Mouse (Mus musculus) stomach, embryonic 15.5 days (tissue): ENCODE data around the gene Ctf1. TPM values are rescaled to one million over a fixed set of nuclear protein-coding genes. Genes with fewer than 3 reads are reported as not detected.

Source experiments
- ATAC-seq: fragments of 200-750 bp; cut with Nextera tagmentation; 2 replicates; pipeline ENCODE4 v1.8.0; 2017; ENCODE audit warnings: low read depth, moderate number of reproducible peaks, moderate TSS enrichment; ENCODE audit not compliant: insufficient read depth, low FRiP score
- H3K27ac ChIP-seq: fragments of 300-500 bp; sonication (generic); 2 replicates; pipeline ENCODE4 v1.5.1; 2015; ENCODE audit warnings: mild to moderate bottlenecking, inconsistent platforms
- H3K27me3 ChIP-seq: fragments of 300-500 bp; sonication (generic); replicated peaks from 2 replicates; pipeline ENCODE4 v1.6.1; 2015; ENCODE audit warnings: inconsistent platforms
- H3K36me3 ChIP-seq: fragments of 300-500 bp; sonication (generic); 2 replicates; pipeline ENCODE4 v1.6.1; 2015; ENCODE audit warnings: inconsistent platforms
- H3K4me1 ChIP-seq: fragments of 300-500 bp; sonication (generic); 2 replicates; pipeline ENCODE4 v1.6.1; 2015; ENCODE audit warnings: inconsistent platforms
- H3K4me2 ChIP-seq: fragments of 300-500 bp; sonication (generic); 2 replicates; pipeline ENCODE4 v1.6.1; 2015; ENCODE audit warnings: mild to moderate bottlenecking, inconsistent platforms
- H3K4me3 ChIP-seq: fragments of 300-500 bp; sonication (generic); replicated peaks from 2 replicates; pipeline ENCODE4 v1.5.1; 2015; ENCODE audit warnings: inconsistent platforms
- H3K9ac ChIP-seq: fragments of 300-500 bp; sonication (generic); 2 replicates; pipeline ENCODE4 v1.6.1; 2015; ENCODE audit warnings: inconsistent platforms
- H3K9me3 ChIP-seq: fragments of 300-500 bp; sonication (generic); 2 replicates; pipeline ENCODE4 v1.6.1; 2016; ENCODE audit warnings: inconsistent platforms
- WGBS: fragments of 180-500 bp; shearing (Covaris S2); methylation state at CpG from one replicate; pipeline ENCODE4 v1.1.7; 2015; 5-methylcytosine and 5-hydroxymethylcytosine counted together
- microRNA counts: library from miRNA; unstranded; fragments of <30 nt; microRNA quantifications from one replicate; lab custom pipeline; 2016
- microRNA-seq: library from miRNA; unstranded; fragments of <30 nt; microRNA quantifications from one replicate; pipeline ENCODE4, GENCODE M21; 2016
- polyA plus RNA-seq: library from polyadenylated mRNA; unstranded; fragments of >200 nt; fragmentation: Nextera tagmentation; extraction: Ambion mirVana; gene quantifications from 2 replicates; pipeline ENCODE4 v1.2.1, GENCODE M21; 2015

Gene Ctf1
- polyA plus RNA-seq, 1 experiment from 2014 or later = 17.0 TPM

- no peak overlapping the region for H3K27ac ChIP-seq
- no peak overlapping the region for H3K4me2 ChIP-seq
- H3K27me3 ChIP-seq = no peaks in the 10 kb centered on the region
- WGBS = 87% methylated on average over 4 of the region's 4 CpGs
- H3K9me3 ChIP-seq = no peaks in the 10 kb centered on the region
- H3K4me1 ChIP-seq = peaks cover 9% of the 10 kb centered on the region
- no peak overlapping the region for H3K9ac ChIP-seq
- ATAC-seq = no peak
- peaks cover 43% of the 10 kb centered on the region for H3K36me3 ChIP-seq
- H3K4me3 ChIP-seq = no peak overlapping the region
These were observed 51.1 kb downstream of the Ctf1 start for GRCm38 (mm10) chr7:127763642-127764041.

- Histone ChIP-seq H3K9me3 (no peaks in the 10 kb centered on the region), H3K27ac (no peak overlapping the region), H3K4me1 (peaks cover 13% of the 10 kb centered on the region), H3K27me3 (no peaks in the 10 kb centered on the region), H3K9ac (no peak overlapping the region), H3K36me3 (peaks cover 43% of the 10 kb centered on the region), H3K4me2 (no peak overlapping the region), H3K4me3 (no peak overlapping the region)
- WGBS = 83% methylated on average over 2 of the region's 2 CpGs
- no peak for ATAC-seq
These were observed 53.2 kb downstream of the Ctf1 start for GRCm38 (mm10) chr7:127765756-127766155.

GRCm38 (mm10) chr7:127766851-127767609, 54.5 kb downstream of the Ctf1 start:
- H3K9ac ChIP-seq = no peak overlapping the region
- H3K9me3 ChIP-seq = no peaks in the 10 kb centered on the region
- peaks cover 18% of the 10 kb centered on the region for H3K4me1 ChIP-seq
- H3K4me3 ChIP-seq = no peak overlapping the region
- peak; percentile 40; the same call in 1 of the 2 replicates for ATAC-seq
- no peak overlapping the region for H3K27ac ChIP-seq
- H3K27me3 ChIP-seq = no peaks in the 10 kb centered on the region
- WGBS = 75% methylated on average over 17 of the region's 17 CpGs
- peaks cover 43% of the 10 kb centered on the region for H3K36me3 ChIP-seq
- no peak overlapping the region for H3K4me2 ChIP-seq

MicroRNA genes within 50 kb of the gene (microRNA counts, 519-probe panel; counts per million panel counts)
- 2,264 counts per million, percentile 39 among the panel's probes with 10 or more counts for microRNA mmu-miR-762 (lab: Ali Mortazavi, UCI)

Small RNAs within 50 kb of the gene (microRNA-seq; reads per million reads assigned to microRNA genes)
- not detected for gene Mir762

Other genes starting within 250 kb of the Ctf1 start
- gene Fbrs, start 233.5 kb upstream of the Ctf1 start, polyA plus RNA-seq = 12.2 and 13.8 TPM in 2 replicates
- 49.7 and 55.4 TPM in 2 replicates for gene Srcap, start 200.8 kb upstream of the Ctf1 start, polyA plus RNA-seq
- 13.4 and 14.8 TPM in 2 replicates for gene Gm42715, start 193.2 kb upstream of the Ctf1 start, polyA plus RNA-seq
- gene Tmem265, start 151.3 kb upstream of the Ctf1 start, polyA plus RNA-seq = 5.6 and 6.0 TPM in 2 replicates
- 37.1 and 37.5 TPM in 2 replicates for gene Phkg2, start 139.4 kb upstream of the Ctf1 start, polyA plus RNA-seq
- 5.8 and 7.2 TPM in 2 replicates for gene Ccdc189, start 124.1 kb upstream of the Ctf1 start, polyA plus RNA-seq
- gene Rnf40, start 124.0 kb upstream of the Ctf1 start, polyA plus RNA-seq = 37.8 and 42.0 TPM in 2 replicates
- 9.4 and 10.3 TPM in 2 replicates for gene Zfp629, start 96.9 kb upstream of the Ctf1 start, polyA plus RNA-seq
- 59.3 and 63.4 TPM in 2 replicates for gene Bcl7c, start 3.8 kb upstream of the Ctf1 start, polyA plus RNA-seq
- 0.24 and 0.26 TPM in 2 replicates for gene Ctf2, start 19.4 kb downstream of the Ctf1 start, polyA plus RNA-seq
- 3.8 and 4.8 TPM in 2 replicates for gene Fbxl19, start 31.8 kb downstream of the Ctf1 start, polyA plus RNA-seq
- gene Orai3, start 57.1 kb downstream of the Ctf1 start, polyA plus RNA-seq = 29.2 and 29.6 TPM in 2 replicates
- gene Setd1a, start 63.9 kb downstream of the Ctf1 start, polyA plus RNA-seq = 21.1 and 25.0 TPM in 2 replicates
- gene Gm49388, start 72.9 kb downstream of the Ctf1 start, polyA plus RNA-seq = not detected in 2 replicates
- 27.4 and 31.8 TPM in 2 replicates for gene Hsd3b7, start 87.9 kb downstream of the Ctf1 start, polyA plus RNA-seq
- 45.3 and 48.1 TPM in 2 replicates for gene Stx4a, start 111.6 kb downstream of the Ctf1 start, polyA plus RNA-seq
- 3.2 and 3.4 TPM in 2 replicates for gene Stx1b, start 111.8 kb downstream of the Ctf1 start, polyA plus RNA-seq
- 9.1 and 10.9 TPM in 2 replicates for gene Zfp646, start 163.5 kb downstream of the Ctf1 start, polyA plus RNA-seq
- 14.6 and 16.7 TPM in 2 replicates for gene Zfp668, start 164.1 kb downstream of the Ctf1 start, polyA plus RNA-seq
- gene Prss53, start 178.2 kb downstream of the Ctf1 start, polyA plus RNA-seq = 1.7 and 1.8 TPM in 2 replicates
- gene Gm21974, start 182.7 kb downstream of the Ctf1 start, polyA plus RNA-seq = not detected in 2 replicates
- gene Vkorc1, start 182.9 kb downstream of the Ctf1 start, polyA plus RNA-seq = 186 and 190 TPM in 2 replicates
- gene Bckdk, start 191.3 kb downstream of the Ctf1 start, polyA plus RNA-seq = 145 and 157 TPM in 2 replicates
- 35.0 and 35.6 TPM in 2 replicates for gene Kat8, start 199.8 kb downstream of the Ctf1 start, polyA plus RNA-seq
- gene Prss8, start 217.4 kb downstream of the Ctf1 start, polyA plus RNA-seq = 61.2 and 70.2 TPM in 2 replicates
- 10.8 and 10.9 TPM in 2 replicates for gene Prss36, start 234.0 kb downstream of the Ctf1 start, polyA plus RNA-seq